Mouse (Mus musculus) heart, postnatal 0 days (tissue): Measurements from ENCODE around the gene Tex26.

Source experiments
- CTCF ChIP-seq: IDR thresholded peaks from 2 replicates; pipeline ENCODE4 v1.5.1; 2016; ENCODE audit warnings: antibody characterized with exemption, control low read depth, low read depth
- EP300 ChIP-seq: IDR thresholded peaks from 2 replicates; pipeline ENCODE4 v1.6.1; 2016; ENCODE audit warnings: antibody characterized with exemption, low read depth

DNA sequence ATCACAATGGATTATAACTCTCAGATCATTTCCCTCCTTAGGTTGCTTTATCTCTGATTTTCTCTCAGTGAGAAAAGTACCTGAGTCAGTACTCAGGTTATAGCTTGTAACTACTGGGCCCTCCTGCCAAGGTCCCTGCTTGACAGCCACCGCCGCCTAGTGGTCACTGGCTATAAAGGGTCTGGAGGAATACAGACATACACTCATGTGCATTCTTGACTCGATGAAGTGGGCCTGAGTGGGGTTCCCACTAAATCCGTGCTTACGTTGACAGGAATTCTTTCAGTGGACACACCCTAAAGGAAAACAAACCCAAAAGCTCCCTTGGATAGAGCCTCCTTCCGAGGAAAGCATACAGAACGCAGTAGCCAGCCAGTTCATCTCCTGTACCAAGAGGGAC is 17.1 kb downstream of the Tex26 start:
- TF ChIP-seq EP300: no peak
- TF ChIP-seq CTCF: no peak
